Mouse (Mus musculus) limb, embryonic 10.5 days (tissue): ENCODE data around the gene Zfp423. TPM values are rescaled to one million over a fixed set of nuclear protein-coding genes. Genes with fewer than 3 reads are reported as not detected.

ENCODE experiments used
- DNase-seq: peaks from one replicate; pipeline ENCODE4 v3.0.0-alpha.2; 2017; ENCODE audit warnings: low spot score
- H3K27ac ChIP-seq: fragments of 300-500 bp; sonication (generic); 2 replicates; pipeline ENCODE4 v1.5.1; 2016; ENCODE audit warnings: mild to moderate bottlenecking
- H3K27me3 ChIP-seq: fragments of 300-500 bp; sonication (generic); 2 replicates; pipeline ENCODE4 v1.6.1; 2016; ENCODE audit warnings: low read depth, mild to moderate bottlenecking; ENCODE audit not compliant: poor library complexity, severe bottlenecking
- H3K36me3 ChIP-seq: fragments of 300-500 bp; sonication (generic); 2 replicates; pipeline ENCODE4 v1.6.1; 2016; ENCODE audit warnings: mild to moderate bottlenecking, moderate library complexity
- H3K4me1 ChIP-seq: fragments of 300-500 bp; sonication (generic); 2 replicates; pipeline ENCODE4 v1.6.1; 2016
- H3K4me3 ChIP-seq: fragments of 300-500 bp; sonication (generic); 2 replicates; pipeline ENCODE4 v1.5.1; 2016; ENCODE audit warnings: mild to moderate bottlenecking, moderate library complexity
- H3K9me3 ChIP-seq: fragments of 300-500 bp; sonication (generic); replicated peaks from 2 replicates; pipeline ENCODE4 v1.6.1; 2016; ENCODE audit warnings: mild to moderate bottlenecking
- WGBS: fragments of 180-500 bp; shearing (Covaris S2); methylation state at CpG from one replicate; pipeline ENCODE4 v1.1.7; 2016; 5-methylcytosine and 5-hydroxymethylcytosine counted together
- polyA plus RNA-seq: library from polyadenylated mRNA; unstranded; fragments of >200 nt; fragmentation: Nextera tagmentation; extraction: Ambion mirVana; gene quantifications from 2 replicates; pipeline ENCODE4 v1.2.1, GENCODE M21; 2016

Zfp423 gene
- polyA plus RNA-seq, 1 experiment from 2014 or later: 29.4 TPM

DNA sequence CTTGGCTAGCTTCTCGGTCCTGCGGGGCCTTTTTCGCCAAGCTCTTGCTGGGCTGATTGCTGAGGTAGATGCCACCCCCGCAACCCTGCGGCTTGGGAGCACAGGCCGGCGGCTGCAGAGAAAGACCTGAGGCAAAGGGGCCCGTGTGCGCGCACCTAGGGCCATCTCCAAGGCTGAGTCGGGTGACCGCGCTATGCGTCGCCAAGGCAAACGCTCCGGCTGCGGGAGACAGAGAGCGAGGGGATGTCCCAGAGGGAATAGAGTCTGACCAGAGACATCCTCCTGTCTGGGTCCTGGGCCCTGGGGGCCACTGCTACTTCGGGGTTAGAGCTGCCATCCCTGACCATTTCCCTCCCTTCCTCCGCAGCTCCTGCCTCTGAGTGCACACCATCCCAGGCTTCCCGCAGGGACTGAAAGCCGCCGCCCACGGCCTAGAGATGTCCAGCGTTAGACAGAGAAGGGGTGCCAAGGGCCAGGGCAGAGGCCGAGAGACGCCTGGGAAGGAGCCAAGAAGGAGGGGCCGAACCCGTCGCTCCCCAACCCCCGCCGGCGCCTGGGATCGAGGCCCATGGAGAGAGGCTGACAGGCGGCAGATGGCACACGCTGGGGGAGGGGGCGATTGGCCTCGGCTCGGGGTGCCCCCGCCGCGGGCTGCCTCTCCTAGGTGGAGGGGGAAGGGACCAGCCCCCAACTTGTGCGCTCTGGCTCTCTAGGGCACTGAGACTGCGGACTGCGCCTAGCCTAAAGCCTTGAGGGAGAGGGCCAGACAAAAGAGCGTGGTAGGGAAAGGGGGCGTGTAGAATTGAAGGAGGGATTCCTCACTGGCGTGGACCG is 2.5 kb upstream of the Zfp423 start:
- H3K27me3 ChIP-seq: peaks cover 32% of the 10 kb centered on the region
- H3K27ac ChIP-seq: peak overlapping the region; percentile 99
- no peaks in the 10 kb centered on the region for H3K36me3 ChIP-seq
- no peaks in the 10 kb centered on the region for H3K9me3 ChIP-seq
- H3K4me1 ChIP-seq: peaks cover 43% of the 10 kb centered on the region
- under 1% methylated on average over 49 of the region's 50 CpGs for WGBS
- peak overlapping the region; percentile 89 for H3K4me3 ChIP-seq
- peak; percentile 71 for DNase-seq

DNA sequence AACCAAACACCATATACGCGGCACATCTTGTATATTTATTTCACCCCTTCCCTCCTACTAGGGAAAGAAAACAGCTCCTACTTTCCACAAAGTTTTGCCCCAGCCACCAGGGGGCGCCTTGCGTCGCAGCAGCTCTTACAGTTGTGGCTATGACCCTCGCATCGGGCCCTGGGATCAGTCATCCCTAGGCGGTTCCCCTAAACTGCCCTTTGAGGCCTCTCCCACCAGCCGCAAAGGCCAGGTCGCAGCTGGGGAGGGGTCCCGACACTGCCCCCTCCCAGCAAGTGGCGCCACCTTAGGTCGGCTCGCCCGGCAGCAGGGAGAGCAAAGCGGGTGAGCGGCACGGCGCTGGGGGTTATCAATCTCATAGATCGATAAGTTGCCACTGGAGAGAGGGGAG is 1.7 kb upstream of the Zfp423 start:
- Histone ChIP-seq H3K36me3 (no peaks in the 10 kb centered on the region), H3K4me3 (peak overlapping the region; percentile 89), H3K27me3 (peaks cover 32% of the 10 kb centered on the region), H3K4me1 (peaks cover 51% of the 10 kb centered on the region), H3K9me3 (no peaks in the 10 kb centered on the region), H3K27ac (peak overlapping the region; percentile 99)
- under 1% methylated on average over 20 of the region's 20 CpGs for WGBS
- peak; percentile 85 for DNase-seq

DNA sequence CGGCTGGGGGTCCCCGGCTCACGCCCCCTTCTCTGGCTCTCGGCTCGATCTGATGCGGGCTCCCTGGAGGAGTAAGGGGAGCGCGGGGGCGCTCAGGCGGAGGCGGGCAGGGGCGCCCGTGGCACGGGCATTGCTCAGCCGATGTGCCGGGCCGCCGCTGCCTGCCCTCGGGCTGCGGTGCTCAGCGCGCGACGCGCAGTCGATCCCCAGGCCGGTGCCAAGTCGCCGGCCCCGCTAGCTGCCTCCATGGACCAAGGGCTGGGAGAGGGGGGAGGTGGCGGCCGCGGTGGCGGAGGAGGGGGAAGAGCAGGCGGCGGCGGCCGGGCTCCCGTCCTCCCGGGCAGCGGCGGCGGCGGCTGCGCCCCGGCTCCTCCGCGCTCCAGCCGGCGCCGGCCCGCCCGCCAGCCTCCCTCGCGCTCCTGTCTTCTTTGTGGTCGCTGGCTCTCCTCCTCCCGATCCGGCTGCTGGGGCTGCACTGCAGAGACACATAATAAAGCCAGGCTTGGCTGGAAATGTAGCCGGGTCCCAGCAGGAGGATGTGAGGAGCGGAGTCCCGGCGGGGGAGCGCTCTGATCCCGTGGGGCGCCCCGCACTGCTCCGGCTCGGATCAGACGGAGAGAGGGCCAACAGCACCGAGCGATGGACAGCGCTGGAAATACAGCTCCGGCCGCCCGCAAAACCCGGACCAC is 810 bp upstream of the Zfp423 start:
- no peaks in the 10 kb centered on the region for H3K9me3 ChIP-seq
- under 1% methylated on average over 76 of the region's 76 CpGs for WGBS
- peak overlapping the region; percentile 89 for H3K4me3 ChIP-seq
- no peaks in the 10 kb centered on the region for H3K36me3 ChIP-seq
- peaks cover 32% of the 10 kb centered on the region for H3K27me3 ChIP-seq
- peak; percentile 89 for DNase-seq
- H3K4me1 ChIP-seq: peaks cover 60% of the 10 kb centered on the region
- peak overlapping the region; percentile 99 for H3K27ac ChIP-seq

DNA sequence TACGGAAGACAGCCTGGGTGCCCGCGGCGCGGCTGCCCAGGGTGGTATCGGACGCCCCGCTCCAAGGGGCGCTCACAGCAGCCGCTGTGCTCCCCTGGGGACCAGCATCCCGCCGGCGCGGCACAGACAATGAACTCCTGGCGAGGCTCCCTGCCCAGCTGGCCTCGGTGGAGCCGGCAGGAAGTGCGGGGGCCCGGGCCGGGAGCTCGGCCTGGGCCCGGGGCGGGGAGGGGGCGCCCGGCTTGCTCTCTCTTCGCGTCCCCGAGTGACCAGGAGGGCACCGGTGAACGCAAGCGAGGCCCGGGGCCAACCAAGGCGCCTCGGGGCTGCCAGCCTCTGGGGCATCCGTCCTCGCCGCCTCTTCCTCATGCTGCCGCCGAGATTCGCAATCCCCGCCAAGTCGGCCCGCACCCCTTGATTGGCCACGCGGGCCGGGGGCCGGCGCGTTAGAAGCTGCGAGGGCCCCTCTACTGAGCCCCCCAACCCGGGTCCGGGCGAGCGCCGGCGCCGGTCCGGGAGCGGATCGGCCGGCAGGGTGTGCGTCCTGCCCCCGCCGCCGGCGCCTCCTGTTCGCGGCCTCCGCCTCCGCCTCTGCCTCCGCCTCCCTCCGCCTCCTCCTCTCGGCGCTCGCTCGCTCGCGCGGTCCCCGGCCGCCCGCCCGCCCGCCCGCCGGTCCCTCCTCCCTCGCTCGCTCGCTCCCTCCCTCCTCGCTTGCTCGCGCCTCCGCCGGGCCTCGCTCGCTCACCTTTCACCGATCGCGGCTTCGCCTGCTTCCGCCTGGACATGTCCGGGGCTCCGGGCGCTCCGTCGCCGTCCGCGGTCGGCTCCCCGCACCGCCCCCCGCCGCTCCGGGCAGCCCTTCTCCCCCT is 710 bp downstream of the Zfp423 start:
- Histone ChIP-seq H3K9me3 (no peaks in the 10 kb centered on the region), H3K4me3 (peak overlapping the region; percentile 89), H3K27ac (peak overlapping the region; percentile 99), H3K27me3 (peaks cover 26% of the 10 kb centered on the region), H3K4me1 (peaks cover 73% of the 10 kb centered on the region), H3K36me3 (no peaks in the 10 kb centered on the region)
- peak; percentile 82 for DNase-seq
- WGBS: under 1% methylated on average over 80 of the region's 115 CpGs

DNA sequence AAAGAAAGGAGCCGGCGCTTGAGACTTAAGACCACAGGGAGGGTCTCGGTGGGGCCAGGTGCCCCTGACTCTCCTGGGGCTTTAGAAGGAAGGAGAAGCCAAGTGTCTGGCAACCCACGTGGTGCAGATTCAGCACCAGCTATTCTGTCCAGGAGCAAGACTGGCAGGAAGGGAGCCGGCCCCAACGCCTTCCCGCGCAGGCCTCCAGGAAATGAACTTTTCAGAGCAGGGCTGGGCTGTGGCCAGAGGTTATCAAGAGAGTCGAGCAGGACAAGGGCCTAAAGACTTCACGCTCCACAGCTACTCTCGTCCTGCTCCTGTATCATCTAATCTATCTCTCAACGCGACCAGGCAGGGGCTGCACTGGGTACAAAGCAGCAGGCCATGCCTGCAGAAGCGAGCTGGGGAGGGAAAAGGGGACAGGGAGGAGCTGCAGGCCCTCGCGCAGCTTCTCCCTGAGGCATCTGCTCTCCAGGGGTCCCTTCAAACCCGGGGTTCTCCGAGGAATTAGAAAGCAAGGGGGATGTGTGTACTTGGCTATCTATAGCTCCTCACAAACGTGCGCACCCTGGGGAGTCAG is 1.4 kb downstream of the Zfp423 start:
- peak; percentile 80 for DNase-seq
- no peaks in the 10 kb centered on the region for H3K9me3 ChIP-seq
- peaks cover 70% of the 10 kb centered on the region for H3K4me1 ChIP-seq
- H3K36me3 ChIP-seq: no peaks in the 10 kb centered on the region
- H3K4me3 ChIP-seq: peak overlapping the region; percentile 89
- under 1% methylated on average over 20 of the region's 20 CpGs for WGBS
- H3K27me3 ChIP-seq: peaks cover 19% of the 10 kb centered on the region
- peak overlapping the region; percentile 99 for H3K27ac ChIP-seq

DNA sequence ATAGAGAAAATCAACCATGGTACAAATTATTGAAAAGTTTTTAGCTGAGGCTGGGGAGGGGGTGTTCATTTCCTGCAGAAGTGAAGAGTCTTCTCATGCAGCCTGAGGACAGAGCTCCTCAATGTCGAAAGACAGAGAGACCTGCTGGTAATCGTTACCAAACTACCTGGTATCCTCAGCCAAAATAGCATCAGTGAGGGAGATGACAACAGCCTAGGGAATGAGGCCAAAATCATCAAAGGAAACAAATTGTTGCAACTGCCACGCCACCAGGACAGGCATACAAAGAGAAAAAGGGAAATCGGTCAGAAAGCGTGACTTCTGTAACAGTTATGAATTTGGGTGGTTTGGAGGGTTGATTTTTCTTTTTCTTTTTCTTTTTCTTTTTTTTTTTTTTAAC is 3.4 kb downstream of the Zfp423 start:
- no peak for DNase-seq
- no peak overlapping the region for H3K4me3 ChIP-seq
- no peaks in the 10 kb centered on the region for H3K9me3 ChIP-seq
- peaks cover 6% of the 10 kb centered on the region; the same call in 1 of the 2 replicates for H3K36me3 ChIP-seq
- no peak overlapping the region for H3K27ac ChIP-seq
- peaks cover 53% of the 10 kb centered on the region for H3K4me1 ChIP-seq
- peaks cover 1% of the 10 kb centered on the region; the same call in 1 of the 2 replicates for H3K27me3 ChIP-seq
- 63% methylated on average over 5 of the region's 5 CpGs for WGBS

DNA sequence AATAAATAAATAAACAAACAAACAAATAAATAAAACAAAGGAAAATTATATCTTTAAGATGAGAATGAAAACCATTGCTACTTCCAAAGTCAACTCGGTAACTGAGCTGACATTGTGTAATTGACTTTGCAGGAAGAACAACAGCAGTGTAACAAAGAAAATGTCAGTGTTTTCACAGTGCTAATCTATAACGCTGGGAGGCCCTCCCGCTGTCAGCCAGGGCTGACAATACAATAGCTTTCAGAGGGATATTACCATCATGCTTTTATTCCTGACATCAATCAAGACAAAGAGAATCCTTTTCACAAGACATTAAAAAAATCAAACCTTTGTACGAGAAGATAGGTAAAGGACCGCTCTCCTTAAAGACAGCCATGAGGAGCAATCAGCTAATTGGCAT is 5.9 kb downstream of the Zfp423 start:
- Histone ChIP-seq H3K36me3 (peaks cover 6% of the 10 kb centered on the region; the same call in 1 of the 2 replicates), H3K9me3 (no peaks in the 10 kb centered on the region), H3K27me3 (no peaks in the 10 kb centered on the region), H3K4me1 (peaks cover 57% of the 10 kb centered on the region), H3K27ac (no peak overlapping the region), H3K4me3 (no peak overlapping the region)
- 70% methylated on average over 5 of the region's 5 CpGs for WGBS
- no peak for DNase-seq

DNA sequence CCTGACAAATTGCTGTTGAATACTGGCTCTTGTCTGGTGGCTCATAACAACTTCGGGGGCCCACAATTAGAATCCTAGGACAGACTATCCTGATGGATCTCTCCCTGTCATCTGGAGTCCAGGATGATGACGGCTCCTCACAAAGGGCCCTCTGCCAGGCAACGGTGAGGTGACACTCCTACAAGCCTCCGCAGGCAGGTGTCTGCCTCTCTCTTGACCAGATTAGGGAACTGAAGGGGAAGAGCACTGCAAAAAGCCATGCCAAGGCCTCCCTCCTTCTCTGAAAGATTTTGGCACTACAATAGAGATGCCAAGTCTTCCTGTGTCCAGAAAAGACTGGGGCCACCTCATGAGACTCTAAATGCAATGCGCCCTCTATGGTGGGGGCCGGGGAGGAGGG is 7.1 kb downstream of the Zfp423 start:
- 89% methylated on average over 6 of the region's 6 CpGs for WGBS
- Histone ChIP-seq H3K9me3 (no peaks in the 10 kb centered on the region), H3K36me3 (peaks cover 6% of the 10 kb centered on the region; the same call in 1 of the 2 replicates), H3K27ac (no peak overlapping the region), H3K27me3 (no peaks in the 10 kb centered on the region), H3K4me1 (peaks cover 61% of the 10 kb centered on the region), H3K4me3 (no peak overlapping the region)
- no peak for DNase-seq

DNA sequence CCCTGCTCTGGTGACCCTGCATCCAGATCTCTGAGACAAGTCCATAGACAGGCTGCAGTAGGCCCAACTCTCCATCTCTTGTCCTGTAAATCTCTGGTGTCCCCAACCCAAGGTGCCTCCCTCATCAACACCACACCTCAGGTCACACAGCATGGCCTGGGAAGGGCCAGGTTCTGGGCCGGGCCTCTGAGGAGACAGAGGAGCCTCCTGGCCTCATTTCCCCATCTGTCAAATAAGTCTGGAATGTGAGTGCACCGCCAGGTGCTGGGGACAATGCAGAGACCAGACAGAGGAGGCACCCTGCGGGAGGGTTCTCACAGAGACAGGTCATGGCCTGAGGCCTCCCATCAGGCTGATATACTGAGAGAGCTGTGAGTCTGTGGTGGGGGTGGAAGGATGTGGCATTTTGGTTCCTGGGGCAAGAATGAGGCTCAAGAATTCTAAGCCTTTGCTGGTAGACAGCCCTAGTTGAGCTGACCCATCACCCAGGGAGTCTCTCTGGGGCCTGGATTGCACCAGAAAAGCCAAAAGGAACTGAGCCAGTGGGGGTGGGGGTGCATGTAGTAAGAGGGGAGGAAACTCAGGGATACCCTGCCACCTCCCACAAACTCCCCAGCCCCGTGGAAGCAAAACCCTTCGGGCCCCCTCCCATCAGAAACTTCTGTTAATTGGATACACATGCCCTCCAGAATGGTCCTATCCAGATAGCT is 15.0 kb downstream of the Zfp423 start:
- peaks cover 79% of the 10 kb centered on the region for H3K4me1 ChIP-seq
- peaks cover 18% of the 10 kb centered on the region for H3K36me3 ChIP-seq
- DNase-seq: peak; percentile 53
- no peaks in the 10 kb centered on the region for H3K27me3 ChIP-seq
- 12% methylated on average over 5 of the region's 5 CpGs for WGBS
- H3K9me3 ChIP-seq: no peaks in the 10 kb centered on the region
- peak overlapping the region; percentile 80 for H3K27ac ChIP-seq
- peak overlapping the region; percentile 52 for H3K4me3 ChIP-seq

DNA sequence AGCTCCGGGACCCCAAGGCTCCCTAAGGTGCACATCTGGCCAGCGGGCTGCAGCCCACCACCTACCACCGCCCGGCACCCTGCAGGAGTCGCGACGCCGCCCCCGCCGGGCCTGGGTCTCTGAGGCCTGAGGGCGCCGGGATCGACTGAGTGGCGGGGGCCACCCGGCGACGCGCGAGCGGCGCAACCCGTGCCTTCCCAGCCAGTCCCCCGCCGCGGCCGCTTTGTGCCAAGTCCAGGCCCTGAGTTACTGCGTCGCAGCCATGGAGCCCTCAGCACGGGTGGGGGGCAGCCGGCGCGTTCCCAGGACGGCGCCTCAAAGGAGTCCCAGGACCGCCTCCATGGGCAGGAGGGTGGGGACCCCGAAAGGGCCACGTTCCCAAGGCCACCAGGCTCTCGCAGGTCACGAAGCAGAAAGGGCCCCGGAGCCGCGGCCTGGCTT is 15.7 kb downstream of the Zfp423 start:
- 1% methylated on average over 42 of the region's 42 CpGs for WGBS
- H3K4me1 ChIP-seq: peaks cover 80% of the 10 kb centered on the region
- DNase-seq: peak; percentile 53
- H3K4me3 ChIP-seq: peak overlapping the region; percentile 52
- peak overlapping the region; percentile 80 for H3K27ac ChIP-seq
- peaks cover 18% of the 10 kb centered on the region for H3K36me3 ChIP-seq
- H3K9me3 ChIP-seq: no peaks in the 10 kb centered on the region
- H3K27me3 ChIP-seq: no peaks in the 10 kb centered on the region

DNA sequence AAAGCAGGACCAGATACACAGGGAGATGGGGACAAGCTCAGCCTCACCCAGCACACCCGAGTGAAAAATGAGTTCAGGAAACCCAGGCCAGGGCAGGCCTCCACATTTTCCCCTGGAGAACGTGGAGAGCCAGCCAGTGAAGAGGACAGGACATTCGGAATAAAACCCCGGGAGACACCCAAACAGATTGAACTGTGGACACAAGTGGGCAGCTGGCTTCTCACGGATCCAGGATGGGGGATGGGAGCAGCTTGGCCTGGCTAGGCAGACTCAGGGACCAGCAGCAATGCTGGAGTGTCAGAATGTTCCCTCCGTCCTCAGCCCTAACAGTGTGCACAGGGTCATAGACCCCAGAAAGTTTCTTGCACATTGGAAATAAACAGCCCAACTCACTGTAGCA is 18.7 kb downstream of the Zfp423 start:
- Histone ChIP-seq H3K4me3 (no peak overlapping the region), H3K36me3 (peaks cover 16% of the 10 kb centered on the region), H3K27me3 (no peaks in the 10 kb centered on the region), H3K27ac (no peak overlapping the region), H3K4me1 (peaks cover 76% of the 10 kb centered on the region), H3K9me3 (no peaks in the 10 kb centered on the region)
- DNase-seq: no peak
- WGBS: 41% methylated on average over 6 of the region's 6 CpGs
